Mouse (Mus musculus) central nervous system, embryonic 18 days (tissue): Measurements from ENCODE around the gene Myo3a. TPM values are rescaled to one million over a fixed set of nuclear protein-coding genes. Genes with fewer than 3 reads are reported as not detected.

Source experiments
- polyA plus RNA-seq: library from polyadenylated mRNA; depleted of rRNA; stranded (reverse); fragments of >200 nt; gene quantifications from 2 replicates; pipeline ENCODE4 v1.2.3, GENCODE M21; 2012; rRNA removed

Myo3a gene
- polyA plus RNA-seq = 0.03 and 0.04 TPM in 2 replicates

DNA sequence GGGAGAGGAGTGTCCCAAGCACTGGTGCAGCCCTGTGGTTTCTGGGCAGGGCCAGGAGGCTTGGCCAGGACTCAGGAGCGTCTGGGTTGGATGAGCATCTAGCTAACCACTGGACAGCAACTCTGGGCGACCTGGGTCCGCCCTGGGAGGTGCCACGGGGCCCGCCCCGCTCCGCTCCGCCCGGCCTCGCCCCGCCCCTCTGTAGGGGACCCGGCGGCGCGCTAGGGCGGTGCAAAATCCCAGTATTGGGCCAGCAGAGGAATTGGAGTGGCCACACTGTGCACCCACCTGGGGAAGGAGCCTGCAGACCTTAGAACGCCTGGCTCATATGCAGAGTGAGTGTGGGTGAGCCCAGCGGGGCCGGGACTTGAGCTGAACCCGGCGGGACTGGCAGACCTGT is at the start of gene Myo3a:
Gene Myo3a (plus strand): TSS at position 196 of the 400 bp plus-strand sequence.

DNA sequence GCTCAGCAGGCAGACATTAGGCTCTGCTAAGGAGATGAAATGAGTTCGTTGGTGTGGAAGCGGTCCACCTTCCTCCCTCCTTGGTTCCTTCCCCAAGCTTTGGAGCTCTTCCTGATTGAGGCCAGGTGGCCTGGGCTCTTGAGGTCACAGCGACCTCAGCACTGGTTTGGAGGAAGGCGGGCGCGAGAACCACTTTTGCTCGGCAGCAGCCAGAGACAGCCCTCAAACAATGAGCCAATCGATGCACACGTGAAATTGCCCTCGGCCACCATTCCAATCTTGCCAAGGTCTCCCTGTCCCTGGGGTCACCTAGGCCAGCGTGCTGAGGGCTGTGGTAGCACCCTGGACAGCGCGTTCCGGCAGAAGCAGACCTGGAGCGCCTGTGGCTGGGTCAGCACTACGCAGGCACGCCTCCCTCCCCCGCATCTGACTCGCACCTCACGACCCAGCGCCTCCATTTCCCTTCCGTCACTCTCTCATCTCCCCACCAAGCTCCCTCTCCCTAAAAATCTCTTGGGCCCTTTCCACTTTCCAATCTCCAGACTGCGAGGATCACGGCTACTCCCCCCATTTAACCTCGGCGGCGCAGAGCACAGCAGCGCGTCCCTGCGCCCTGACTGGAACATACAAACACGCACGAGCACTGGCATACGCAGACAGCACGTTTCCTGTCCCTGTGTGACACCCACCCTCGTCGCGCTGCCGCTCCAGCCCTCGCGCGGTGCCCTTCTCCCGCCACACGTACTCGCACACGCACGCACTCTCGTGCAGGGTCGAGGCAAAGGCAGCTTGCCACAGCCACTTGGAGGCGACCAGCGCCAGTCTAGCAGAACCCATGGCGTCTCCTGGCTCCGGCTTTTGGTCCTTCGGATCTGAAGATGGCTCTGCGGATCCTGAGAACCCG is 394.8 kb downstream of the Myo3a start, which contains the start of gene Gad2:
Gene Gad2 (plus strand): TSS at position 378 of the 904 bp plus-strand sequence.

